ENCODE assay signal across 9 mouse cellular contexts in the genomic region with DNA sequence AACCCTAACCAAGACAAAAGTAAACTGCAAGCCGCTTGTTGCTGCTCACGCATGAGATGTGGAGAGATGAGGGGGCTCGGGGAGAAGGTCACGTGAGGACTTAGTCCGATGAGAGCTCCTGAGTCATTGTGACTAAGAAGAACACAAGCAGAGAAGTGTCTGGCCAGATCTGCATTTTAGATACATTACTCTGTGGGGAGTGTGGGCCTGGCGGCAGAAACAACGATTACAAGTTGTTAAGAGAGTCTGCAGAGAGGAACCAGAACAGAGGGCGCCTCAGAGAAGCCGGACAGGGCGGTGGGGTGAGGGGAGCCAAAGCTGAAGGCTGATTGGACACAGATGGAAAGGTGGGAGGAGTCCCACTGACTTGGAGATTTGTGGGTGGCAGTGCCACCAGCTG. TPM values are rescaled to one million over a fixed set of nuclear protein-coding genes. Genes with fewer than 3 reads are reported as not detected.
A peak's percentile ranks its signal among the peaks of the same experiment; 100 is the strongest.
DNase-seq lines count a peak whose midpoint lies in the region; ATAC-seq lines count a peak whose summit lies in the region.
"Had no signal": no experiment of that assay in that cellular context is flagged by ENCODE, and none has a peak within 500 bp of the region (broad histone marks: within the 10 kb centered on the region; RNA-seq: fewer than 3 reads in every experiment).

No protein-coding gene starts in this region.

- H3K4me1 ChIP-seq in heart, embryonic 16.5 days (ENCODE audit: control insufficient read depth, insufficient read depth, low read length), result peaks cover 3% of the 10 kb centered on the region; the same call in 1 of the 2 replicates
- peaks cover 10% of the 10 kb centered on the region; the same call in 1 of the 2 replicates for H3K4me1 ChIP-seq in limb, embryonic 11.5 days (ENCODE audit: control insufficient read depth, insufficient read depth, low read length)

- H3K27ac ChIP-seq in heart, embryonic 16.5 days (ENCODE audit: low read length), result no peak overlapping the region
- H3K27ac ChIP-seq in limb, embryonic 11.5 days (replicated peaks; ENCODE audit: low read depth, low read length), result no peak overlapping the region

- 0 out of 2 replicates have a peak overlapping the region, but pooled peaks have one; percentile 11 for H3K4me2 ChIP-seq in heart, embryonic 16.5 days (ENCODE audit: low read depth, low read length)
- no peak overlapping the region for H3K4me2 ChIP-seq in limb, embryonic 11.5 days (ENCODE audit: low read depth, severe bottlenecking)

- H3K4me3 ChIP-seq in heart, embryonic 16.5 days (ENCODE audit: low read length), result no peak overlapping the region
- no peak overlapping the region for H3K4me3 ChIP-seq in limb, embryonic 11.5 days (ENCODE audit: low read depth, low read length)

- H3K9ac ChIP-seq in heart, embryonic 16.5 days (ENCODE audit: low read length), result no peak overlapping the region
- H3K9ac ChIP-seq in limb, embryonic 11.5 days (ENCODE audit: low read length), result no peak overlapping the region

- ATAC-seq in heart, embryonic 16.5 days (replicated peaks; ENCODE audit: extremely low read depth, insufficient read depth, low FRiP score), result no peak
- no peak for ATAC-seq in limb, embryonic 11.5 days (ENCODE audit: insufficient number of reproducible peaks, low FRiP score, low TSS enrichment, low read depth)

- no peaks in the 10 kb centered on the region for H3K27me3 ChIP-seq in heart, embryonic 16.5 days (ENCODE audit: control insufficient read depth, insufficient read depth, low read length)
- H3K27me3 ChIP-seq in limb, embryonic 11.5 days (ENCODE audit: control insufficient read depth, insufficient read depth, low read length), result no peaks in the 10 kb centered on the region

- 36% methylated on average over 10 of the region's 10 CpGs for WGBS in heart, embryonic 16.5 days
- WGBS in limb, embryonic 11.5 days, result 27% methylated on average over 10 of the region's 10 CpGs

- no peaks in the 10 kb centered on the region for H3K36me3 ChIP-seq in heart, embryonic 16.5 days (ENCODE audit: control insufficient read depth, insufficient read depth)
- no peaks in the 10 kb centered on the region for H3K36me3 ChIP-seq in limb, embryonic 11.5 days (ENCODE audit: control insufficient read depth, insufficient read depth, low read length)

- intact Hi-C loops in heart, postnatal 36 days (cut with DNase I), result no loop called here

- no peak for DNase-seq in heart, postnatal 36 days
- DNase-seq in urinary bladder, postnatal 36 days (ENCODE audit: low spot score in 2 of 2), result peak; percentile 32 to 36
- DNase-seq in urinary bladder, adult 18-20 months (ENCODE audit: low spot score in 2 of 2), result no peak
- peak; percentile 40 for DNase-seq in limb, embryonic 11.5 days (ENCODE audit: low spot score)
- no peak for DNase-seq in cerebellum, postnatal 25 days
- no peak for DNase-seq in right cerebral cortex, adult 2 months (ENCODE audit: low spot score in 2 of 2)
- DNase-seq in urinary bladder, postnatal 10 days (ENCODE audit: low spot score), result no peak

- no peaks in the 10 kb centered on the region for H3K9me3 ChIP-seq in heart, embryonic 16.5 days (replicated peaks; ENCODE audit: control insufficient read depth, low read length)
- H3K9me3 ChIP-seq in limb, embryonic 11.5 days (ENCODE audit: control insufficient read depth, low read length), result no peaks in the 10 kb centered on the region

RNA-seq across cellular contexts. Expression of gene Ttc12, which starts 2.7 kb away (rescaled TPM):
- 2.8 and 3.0 TPM in 2 replicates for polyA plus RNA-seq in heart, embryonic 16.5 days (2015; fragmentation: Nextera tagmentation; extraction: Ambion mirVana)
- 10 to 100 TPM in 1 of 2 experiments, 1 to 10 TPM in 1; 9.9 to 12.3 TPM for total RNA-seq in heart, postnatal 36 days (2021)
- 1.8 and 2.3 TPM in 2 replicates for polyA plus RNA-seq in limb, embryonic 11.5 days (2014; fragmentation: Nextera tagmentation; extraction: Ambion mirVana)

RNA-seq across cellular contexts. Expression of gene Ankk1, which starts 56.5 kb away (rescaled TPM):
- polyA plus RNA-seq in heart, embryonic 16.5 days (2015; fragmentation: Nextera tagmentation; extraction: Ambion mirVana), result not detected in 2 replicates
- not detected for total RNA-seq in heart, postnatal 36 days (2021)
- polyA plus RNA-seq in limb, embryonic 11.5 days (2014; fragmentation: Nextera tagmentation; extraction: Ambion mirVana), result not detected in 2 replicates
- total RNA-seq: liver, adult 2 months had no signal
- polyA plus RNA-seq: liver, adult 2 months had no signal

Comparison
In these comparisons a context has a peak if more than half of its experiments do, and no peak if none do; other contexts are left out.
1. DNase-seq: peak in urinary bladder, postnatal 36 days (2 of 2) and limb, embryonic 11.5 days (single experiment); none in heart, postnatal 36 days (0 of 2), urinary bladder, adult 18-20 months (0 of 2), cerebellum, postnatal 25 days (0 of 2), right cerebral cortex, adult 2 months (0 of 2) and urinary bladder, postnatal 10 days (single experiment).